Mouse (Mus musculus): Measurements from ENCODE around the gene Gm20388.

DNA sequence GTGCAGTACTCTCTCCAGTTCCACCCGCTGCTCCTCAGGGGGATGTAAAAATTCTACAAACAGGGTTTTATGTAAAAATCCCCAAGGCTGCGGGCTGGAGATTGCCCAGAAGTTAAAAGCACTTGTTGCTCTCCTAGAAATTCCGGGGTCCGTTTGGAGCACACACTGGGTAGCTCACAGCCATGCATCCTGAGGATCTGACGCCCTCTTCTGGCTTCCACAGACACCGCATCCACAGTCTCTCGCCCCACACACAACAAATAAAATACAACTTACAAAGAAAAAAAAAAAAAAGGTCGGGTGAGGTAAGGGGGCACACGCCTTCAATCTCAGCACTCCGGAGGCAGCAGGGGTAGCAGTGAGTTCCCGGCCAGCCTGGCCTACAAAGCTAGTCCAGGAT lies 1897.4 kb downstream of the Gm20388 start:
- TF ChIP-seq POLR2A (IDR thresholded peaks at IDR 0.05; ENCODE audit: borderline replicate concordance, control insufficient read depth, low read depth, low read length) (no peak), CTCF (IDR thresholded peaks at IDR 0.05; ENCODE audit: control insufficient read depth, insufficient read depth, low read length) (peak; percentile 33; the same call in 1 of the 2 replicates)

Data from bone marrow, adult 2 months (tissue).